Mouse (Mus musculus): ENCODE measurements around the gene Rspo1.

The Rspo1 gene

DNA sequence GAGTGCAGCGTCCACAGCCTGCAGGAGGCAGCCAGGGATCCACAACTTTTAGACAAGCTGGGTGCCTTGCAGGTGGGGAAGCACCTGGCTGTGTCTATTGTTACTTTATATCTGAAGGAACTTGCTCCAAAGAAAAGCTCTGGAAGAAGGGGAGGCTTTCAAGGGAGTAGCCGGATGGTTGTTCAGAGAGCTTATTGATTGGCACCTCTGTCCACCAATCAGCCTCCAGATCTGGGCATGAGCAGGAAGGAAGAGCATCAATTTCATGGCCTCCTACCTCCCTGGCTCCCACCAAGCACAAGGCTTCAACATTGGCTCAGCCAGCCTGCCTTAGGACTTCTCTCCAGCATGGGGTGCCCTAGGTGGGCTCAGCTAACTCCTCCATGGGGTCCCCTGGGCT lies 12.9 kb upstream of the Rspo1 start:
- DNase-seq, result no peak

DNA sequence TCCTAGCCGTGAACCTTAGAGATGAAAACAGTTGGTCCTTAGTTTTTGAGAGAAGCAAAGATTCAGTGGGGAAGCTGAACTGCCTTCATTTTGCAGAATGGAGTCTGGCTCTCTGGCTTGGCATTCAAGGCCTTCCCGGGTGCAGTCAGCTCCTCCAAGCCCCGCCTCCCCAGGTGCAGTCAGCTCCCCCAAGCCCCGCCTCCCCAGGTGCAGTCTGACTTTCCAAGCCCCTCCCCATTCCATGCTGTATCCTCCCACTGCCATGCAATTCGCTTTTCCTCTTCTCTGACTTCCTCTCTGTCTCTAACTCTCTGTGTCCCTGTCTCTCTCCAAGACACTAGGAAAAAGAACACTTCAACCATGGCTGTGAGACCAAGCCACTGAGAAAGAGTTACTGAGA lies 8.0 kb upstream of the Rspo1 start:
- peak; percentile 58 to 73 for DNase-seq

DNA sequence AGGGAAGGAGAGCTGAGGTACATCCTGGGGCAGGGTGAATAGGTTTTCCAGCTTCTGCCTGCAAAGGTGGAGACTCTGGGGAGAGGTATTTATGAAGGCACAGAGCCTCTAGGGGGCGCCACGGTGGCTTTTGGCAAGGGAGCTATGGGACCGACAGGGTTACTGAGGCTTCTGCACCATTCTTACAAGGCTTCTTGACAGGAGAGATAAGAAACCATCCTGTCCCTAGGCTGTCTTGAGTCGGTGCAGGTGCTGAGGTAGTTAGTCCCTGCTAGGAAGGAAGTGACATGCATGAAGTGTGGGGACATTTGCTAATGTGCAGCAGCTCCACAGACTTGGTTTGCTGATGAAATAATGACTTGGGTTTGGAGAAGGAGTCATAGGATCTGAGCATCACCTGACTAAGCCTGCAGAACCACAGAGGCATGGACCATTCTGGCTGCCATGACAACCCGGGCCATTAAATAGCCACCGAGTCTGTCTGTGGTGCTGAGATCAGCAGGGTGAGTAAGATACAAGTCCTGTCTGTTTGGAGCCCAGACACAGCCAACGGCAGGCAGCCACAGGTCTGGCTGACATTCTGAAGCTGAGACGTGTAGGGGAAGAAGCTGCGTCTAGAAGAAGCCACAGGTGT lies 2.2 kb upstream of the Rspo1 start:
- no peak for DNase-seq

DNA sequence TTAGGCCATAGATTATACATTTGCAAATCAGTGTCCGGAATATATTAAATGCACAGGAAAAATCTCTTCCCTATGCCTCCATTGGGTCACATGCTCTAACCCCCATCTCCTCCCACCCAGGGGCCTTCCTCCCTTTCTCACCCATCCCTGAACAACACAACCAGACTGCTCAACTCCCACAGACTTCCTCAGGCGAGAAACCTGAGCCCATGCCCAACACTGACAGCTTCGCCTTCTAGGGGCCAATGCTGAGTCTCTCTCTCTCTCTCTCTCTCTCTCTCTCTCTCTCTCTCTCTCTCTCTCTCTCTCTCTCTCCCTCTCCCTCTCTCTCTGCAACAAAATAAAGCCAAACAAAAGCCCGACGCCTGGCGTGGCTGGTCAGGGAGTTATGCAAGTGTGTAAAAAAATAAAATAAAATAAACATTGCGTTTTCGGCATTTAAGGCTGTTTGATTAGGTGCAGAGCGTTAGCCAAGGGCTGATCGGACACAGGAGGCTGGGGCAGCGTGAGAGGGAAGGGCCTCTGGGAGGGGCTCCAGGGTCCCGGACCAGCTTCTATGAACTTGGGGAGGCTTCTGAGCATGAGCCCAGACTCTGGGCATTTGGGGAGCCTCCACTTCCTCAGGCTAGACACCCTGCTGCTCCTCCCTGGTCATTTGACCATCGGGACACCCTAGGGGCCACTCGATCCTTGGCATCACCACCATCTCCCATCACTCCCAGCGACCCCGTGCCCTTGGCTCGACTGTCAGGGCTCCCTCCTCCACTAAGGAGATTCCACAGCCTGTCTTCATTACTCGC lies 1.2 kb upstream of the Rspo1 start:
- no peak for DNase-seq

DNA sequence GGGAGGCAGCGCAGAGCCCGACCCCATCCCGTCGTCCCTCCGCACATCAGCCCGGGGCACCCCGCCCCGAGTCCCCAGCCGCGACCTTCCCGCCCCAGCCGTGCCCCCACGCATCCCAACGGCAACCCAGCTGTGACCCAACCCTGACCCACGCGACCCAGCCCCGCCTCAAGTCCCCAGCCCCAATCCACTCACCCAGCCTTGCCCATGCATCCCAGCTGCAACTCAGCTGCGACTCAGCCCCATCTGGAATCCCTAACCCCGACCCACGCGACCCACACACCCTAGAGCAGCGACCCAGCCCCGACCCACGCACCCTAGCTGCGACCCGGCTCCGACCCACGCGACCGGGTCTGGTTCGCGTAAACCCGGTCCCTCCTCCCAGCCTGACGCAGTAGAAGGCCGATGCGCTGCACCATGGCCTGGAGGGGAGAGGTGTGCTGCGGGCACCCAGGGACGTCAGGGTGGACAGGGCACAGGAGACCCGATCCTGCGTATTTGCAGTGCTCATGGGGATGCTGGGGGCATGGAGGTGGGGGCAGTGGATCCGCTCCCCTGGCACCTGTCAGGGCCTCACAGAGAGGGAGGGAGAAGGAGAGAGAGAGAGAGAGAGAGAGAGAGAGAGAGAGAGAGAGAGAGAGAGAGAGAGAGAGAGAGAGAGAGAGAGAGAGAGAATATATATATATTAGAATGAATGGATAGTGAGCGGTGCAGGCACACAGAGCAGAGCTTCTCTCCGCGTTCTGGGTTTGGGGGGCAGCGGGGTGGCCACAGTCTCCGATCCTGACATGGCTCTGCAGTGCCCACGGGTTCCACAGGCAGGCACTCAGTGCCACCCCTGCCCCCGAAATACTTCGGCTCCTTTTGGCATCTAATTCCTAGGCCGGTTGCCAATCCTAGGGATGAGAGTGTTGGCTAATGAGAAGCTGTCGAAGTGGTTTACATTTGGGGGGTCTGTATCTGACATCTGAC lies 795 bp downstream of the Rspo1 start:
- DNase-seq, result no peak

DNA sequence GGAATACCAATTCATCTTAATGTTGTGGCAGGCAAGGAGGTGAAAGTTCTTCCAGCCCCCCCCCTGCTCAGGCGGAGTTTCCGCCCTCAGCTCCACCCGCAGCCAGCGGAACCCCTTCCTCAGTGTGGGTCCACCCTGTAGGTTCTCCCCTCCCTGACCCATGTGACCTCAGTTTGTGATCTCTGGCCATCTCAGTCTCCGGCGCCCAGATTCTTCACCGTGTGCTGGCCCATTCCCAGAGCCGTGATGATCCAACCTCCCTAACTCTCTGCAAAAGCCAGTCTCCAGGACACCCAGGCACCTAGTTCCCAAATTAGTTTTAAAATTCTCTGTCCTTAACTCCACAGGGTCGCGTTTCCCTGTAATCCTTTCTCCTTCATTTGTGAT lies 1.5 kb downstream of the Rspo1 start:
- no peak for DNase-seq

DNA sequence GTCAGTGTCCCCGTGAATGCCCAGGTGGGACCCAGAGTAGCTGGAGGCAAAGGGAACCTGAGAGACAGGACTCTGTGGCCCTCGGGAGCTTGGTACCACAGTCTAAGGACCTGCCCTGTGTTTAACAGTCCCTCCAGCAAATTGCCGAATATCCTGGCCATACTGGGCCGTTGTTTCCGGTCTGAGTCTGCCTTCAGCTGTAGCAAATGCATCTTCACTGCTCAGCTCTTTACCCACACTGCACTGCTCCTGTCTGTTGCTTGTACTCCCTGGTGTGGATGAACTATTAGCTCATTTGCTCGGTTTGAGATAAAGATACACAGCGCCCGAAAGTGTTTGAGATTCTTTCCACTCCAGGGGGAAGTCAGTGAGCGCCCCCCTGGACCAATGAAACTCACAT lies 2.2 kb downstream of the Rspo1 start:
- no peak for DNase-seq

DNA sequence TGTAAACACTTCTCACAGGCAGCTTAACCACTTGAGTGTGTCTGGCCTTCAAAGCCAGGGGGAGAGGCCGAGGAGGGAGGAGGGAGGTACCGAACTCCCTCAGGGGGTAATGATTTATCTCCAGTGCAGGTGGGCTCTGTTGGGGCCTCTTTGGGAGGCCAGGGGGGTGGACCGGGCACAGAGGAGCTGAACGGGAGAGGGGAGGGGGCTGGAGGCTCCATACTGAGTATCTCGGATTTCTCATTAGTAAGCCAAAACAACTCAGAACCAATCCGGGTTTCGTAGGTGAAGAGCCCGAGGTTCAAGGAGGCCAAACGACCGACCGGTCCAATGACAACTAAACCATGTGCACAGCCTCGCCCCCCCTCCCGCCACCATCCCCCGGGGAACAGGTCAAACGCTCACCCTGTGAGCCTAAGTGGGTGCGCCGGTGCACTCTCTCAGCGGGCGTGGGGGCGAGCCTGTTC lies 3.6 kb downstream of the Rspo1 start:
- DNase-seq, result no peak

DNA sequence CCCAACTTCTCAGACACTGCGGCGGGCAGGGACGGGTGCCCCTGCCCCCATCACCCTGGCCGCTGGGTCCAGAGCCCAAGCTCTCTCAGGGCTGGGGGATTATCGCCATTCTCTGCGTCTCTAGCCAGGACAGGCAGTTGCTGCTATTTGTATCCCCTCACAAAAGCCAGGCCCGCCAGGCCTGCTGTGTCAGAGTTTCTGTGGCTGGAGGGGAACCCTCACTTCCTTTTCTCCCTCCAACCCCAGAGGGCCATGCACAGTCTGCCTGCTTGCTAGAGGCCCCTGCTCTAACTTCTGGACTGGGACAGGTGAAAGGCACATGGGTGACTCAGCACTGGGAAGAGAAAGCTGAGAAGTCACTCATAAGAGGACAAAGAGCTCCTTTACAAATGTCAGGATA lies 4.1 kb downstream of the Rspo1 start:
- no peak for DNase-seq

DNA sequence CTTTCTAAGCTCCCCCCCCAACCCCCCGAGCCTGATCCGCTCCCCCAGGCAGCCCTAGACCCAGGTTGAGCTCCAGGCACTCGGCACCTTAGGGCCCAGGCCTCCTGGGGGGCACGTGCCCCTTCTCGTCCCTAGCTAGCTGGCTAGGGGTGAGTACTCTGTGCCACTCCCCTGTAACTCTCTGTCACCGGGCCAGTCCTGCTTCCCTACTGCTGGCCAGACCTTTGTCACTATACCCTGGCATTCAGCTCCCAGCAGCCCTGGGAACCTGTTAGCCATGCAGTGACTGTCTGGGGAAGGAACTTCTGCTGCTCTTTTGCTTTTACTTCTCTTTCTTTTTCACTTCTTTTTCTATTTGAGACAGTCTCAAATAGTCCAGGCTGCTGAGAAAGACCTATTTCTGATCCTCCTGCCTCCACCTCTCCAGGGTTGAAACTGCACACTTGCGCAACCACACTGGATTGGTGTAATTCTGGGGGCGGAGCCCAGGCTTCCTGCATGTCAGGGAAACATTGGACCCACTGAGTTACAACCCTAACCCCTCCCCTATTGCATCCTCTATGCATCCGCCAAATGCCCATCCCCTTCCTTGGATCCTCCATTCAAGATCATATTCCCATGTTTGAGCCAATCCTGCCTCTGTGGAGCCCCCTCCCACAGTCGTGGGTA lies 11.4 kb downstream of the Rspo1 start:
- DNase-seq, result no peak

DNA sequence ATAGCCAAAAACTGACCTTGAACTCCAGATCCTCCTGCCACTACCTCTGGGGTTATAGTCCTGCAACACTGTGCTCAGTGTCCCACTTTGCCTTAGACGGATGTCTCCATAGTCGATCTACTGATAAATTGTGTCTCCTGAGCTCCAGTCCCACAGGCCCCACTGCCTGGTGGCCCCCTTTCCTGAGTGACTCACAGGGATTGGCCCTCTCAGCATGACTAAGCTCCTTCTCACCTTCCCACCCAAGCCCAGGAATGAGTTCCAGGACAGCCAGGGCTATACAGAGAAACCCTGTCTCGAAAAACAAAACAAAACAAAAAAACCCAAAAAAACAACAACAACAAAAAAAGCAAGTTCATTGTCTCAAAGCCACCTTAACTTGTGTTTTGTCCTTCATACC lies 13.3 kb downstream of the Rspo1 start:
- no peak for DNase-seq

DNA sequence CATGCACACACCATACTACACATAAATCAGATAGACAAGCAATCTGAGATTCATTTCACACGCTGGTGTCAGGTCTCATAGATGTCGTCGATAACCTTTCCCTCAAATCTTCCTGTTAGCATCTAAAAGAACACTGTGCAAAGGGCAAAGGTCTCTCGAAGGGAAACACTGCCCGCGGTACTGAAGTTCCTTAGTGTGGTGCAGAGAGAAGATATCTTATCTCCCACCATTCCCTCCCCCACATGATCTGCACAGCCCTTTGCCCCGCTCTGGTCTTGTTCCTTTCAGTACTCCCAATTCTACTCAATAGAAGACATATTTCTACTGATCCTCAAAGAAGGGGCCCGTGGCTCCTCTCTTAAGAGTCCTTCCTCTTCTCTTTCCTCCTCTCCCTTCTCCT lies 16.7 kb downstream of the Rspo1 start:
- no peak for DNase-seq

DNA sequence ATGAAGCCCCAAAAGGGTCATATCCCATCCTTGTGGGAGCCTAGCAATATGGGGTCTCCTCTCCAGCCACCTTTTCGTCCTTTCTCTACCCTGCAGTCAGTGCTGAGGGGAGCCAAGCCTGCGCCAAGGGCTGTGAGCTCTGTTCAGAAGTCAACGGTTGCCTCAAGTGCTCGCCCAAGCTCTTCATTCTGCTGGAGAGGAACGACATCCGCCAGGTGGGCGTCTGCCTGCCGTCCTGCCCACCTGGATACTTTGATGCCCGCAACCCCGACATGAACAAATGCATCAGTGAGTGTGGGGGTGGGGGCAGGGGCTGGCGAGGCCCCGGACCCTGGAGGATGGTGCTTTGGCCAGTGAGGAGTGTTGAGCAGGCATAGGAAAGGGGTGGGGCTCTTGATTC lies 18.7 kb downstream of the Rspo1 start:
- DNase-seq, result no peak

DNA sequence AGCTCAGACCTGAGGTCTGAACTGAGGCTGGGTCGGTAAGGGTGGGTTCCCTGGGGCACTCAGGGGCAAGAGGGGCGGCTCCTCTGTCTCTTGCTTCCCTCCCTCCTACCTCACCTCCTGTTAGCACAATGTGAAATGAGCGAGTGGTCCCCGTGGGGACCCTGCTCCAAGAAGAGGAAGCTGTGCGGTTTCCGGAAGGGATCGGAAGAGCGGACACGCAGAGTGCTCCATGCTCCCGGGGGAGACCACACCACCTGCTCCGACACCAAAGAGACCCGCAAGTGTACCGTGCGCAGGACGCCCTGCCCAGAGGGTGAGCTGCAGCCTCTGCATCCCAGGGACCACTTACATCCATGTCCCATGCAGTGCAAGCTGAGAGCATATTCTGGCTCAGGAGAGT lies 21.2 kb downstream of the Rspo1 start:
- no peak for DNase-seq

DNA sequence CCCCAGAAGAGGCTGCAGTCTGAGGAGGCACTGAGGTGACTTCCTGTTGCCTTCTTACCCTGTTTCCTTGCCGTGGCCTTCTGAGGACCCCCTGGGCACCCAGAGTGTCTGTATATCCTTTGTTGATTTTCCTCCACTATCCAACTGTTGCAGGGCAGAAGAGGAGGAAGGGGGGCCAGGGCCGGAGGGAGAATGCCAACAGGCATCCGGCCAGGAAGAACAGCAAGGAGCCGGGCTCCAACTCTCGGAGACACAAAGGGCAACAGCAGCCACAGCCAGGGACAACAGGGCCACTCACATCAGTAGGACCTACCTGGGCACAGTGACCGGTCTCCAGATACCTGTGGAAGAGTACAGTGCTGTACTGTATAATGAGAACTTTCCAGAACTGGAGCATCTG lies 22.0 kb downstream of the Rspo1 start:
- DNase-seq, result no peak

DNA sequence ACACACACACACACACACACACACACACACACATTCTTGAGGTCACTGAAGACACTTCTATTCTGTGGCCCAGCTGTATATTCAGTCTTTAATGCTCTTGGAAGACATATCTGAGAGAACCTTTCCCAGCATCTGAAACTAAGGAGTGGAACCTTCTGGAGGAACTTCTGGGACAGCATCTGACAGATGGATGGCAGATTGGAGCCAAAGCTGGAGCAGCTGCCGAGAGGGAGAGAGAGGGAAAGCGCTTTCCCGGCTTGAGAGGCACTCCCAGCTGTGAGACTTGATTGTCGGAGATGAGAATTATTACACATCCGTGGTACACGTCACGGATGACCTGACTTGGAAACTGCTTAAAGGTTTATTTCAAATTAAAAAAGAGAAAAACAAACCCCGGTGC lies 22.5 kb downstream of the Rspo1 start:
- DNase-seq, result no peak

DNA sequence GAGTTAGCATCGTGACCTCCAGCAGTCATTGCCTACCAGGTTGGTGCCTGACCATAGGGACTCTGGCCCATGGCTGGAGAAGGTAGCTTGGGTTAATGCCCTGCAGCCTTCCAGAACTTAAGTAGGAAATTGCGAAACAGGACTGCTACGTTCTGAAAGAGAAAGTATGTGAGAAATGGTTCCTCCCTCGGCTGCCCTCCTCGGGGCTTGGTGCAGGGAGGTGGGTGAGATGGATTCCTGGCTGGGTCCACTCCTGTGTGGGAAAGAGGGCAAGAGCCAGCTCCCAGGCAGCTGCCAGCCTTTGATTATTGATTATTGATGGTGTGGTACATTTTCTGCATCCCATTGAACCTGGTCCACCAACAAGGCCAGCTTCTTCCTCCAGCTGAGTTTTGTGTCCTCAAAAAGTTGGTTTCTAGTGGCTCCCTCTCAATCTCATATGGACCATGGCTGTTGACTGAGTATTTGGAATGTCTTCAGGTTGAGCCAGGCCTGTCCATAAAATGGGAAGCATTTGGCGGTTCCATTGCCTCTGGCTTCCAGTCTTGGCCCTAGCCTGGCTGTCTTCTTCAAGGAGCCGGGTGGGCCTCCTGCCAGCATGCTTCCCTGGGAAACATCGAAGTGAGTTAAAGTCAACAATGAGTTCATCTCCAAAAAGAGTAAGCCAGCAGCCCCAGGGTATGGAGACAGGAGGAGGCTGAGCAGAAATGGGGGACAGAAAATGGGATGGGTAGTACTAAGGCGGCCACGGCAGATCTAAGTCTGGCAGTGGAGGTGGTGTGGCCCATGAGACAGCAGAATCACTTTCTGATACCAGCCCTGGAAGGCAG lies 29.8 kb downstream of the Rspo1 start, which contains the start of gene Gnl2:
TSS of gene Gnl2 (plus strand) at position 780 of the 830 bp plus-strand sequence.
- no peak for DNase-seq

DNA sequence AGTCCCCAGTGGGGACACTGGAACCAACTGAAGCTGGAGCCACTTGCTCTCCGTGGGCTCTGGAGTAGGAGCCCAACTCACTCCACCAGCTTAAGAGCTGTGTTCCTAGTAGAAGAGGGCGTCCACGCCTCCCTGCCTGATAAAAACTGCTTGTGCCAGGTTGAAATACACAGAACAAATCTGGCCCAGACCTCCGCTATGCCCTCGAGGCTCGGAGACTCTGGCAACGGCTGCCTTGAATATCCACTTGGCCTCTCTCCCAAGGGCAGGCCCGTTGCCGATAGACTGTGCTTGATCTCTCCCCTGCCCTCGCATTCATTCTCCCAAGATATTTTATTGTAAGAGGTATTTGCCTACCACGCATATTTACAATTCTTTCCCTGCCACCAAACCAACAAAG lies 31.2 kb downstream of the Rspo1 start:
- DNase-seq, result no peak

DNA sequence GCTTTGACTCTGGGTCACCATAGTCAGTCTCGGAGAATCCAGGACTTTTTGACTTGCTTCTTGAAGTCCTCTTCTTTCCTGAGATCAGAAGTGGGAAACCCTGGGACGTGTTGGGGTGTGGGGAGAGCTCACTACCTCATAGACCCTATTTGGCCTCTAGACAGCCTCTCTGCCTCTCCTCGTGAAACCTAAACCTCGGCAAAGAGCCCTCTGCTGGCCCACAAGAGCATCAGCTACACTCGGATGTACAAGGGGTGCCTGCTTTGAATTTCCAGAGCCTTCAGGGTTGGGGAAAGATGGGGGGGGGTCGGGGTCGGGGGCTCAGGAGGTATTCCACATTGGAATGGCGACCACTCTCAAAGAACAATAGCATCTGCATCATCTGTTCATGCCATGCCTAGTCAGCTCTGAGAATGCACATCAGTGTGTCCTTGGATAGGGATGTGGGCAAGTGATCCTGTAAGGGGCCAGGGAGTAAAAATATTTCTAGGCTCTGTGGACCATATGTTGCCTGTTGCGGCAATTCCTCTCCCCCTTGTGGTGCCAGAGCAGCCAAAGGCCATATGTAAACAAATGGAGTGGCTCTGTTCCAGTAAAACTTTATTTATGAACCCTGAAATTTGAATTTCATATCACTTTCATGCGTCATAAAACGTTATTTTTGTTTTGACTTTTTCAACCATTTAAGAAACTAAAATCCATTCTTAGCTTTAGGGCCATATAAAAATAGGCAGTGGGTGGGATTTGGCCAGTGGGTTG lies 34.7 kb downstream of the Rspo1 start:
- DNase-seq, result no peak

DNA sequence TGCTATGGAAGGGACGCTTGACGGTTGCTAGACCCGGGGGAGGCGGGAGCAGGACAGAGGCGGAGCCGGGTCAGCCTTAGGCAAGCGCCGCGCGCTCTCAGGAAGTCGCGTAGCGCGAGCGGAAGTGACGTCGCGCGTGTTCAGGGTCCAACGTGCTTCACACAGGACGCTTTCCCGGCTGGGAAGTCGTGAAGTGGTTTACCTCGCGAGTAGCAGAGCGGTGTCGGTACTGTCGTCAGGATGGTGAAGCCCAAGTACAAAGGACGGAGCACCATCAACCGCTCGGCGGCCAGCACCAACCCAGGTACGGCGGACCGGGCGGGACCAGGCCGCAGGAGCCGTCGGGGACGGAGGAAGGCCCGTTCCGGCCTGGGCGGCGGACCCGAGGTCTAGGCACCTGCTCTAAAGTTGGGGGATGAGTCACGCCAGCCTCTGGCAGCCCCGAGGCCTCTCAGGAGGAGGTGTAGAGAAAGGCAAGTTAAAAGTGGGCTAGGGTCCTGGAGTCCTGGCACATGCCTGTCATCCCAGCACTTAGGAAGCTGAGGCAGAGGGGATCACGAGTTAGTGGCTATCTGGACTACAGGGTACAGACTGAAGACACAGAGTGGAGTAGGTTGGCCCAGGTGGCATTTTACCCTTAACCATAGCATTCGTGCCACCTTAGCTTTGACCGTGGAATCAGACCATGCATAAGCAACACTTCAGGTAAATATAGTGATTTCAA lies 43.8 kb downstream of the Rspo1 start:
- DNase-seq, result peak; percentile 96 to 97
